Comparison of ENCODE assay signal across 11 mouse cellular contexts in the genomic region with DNA sequence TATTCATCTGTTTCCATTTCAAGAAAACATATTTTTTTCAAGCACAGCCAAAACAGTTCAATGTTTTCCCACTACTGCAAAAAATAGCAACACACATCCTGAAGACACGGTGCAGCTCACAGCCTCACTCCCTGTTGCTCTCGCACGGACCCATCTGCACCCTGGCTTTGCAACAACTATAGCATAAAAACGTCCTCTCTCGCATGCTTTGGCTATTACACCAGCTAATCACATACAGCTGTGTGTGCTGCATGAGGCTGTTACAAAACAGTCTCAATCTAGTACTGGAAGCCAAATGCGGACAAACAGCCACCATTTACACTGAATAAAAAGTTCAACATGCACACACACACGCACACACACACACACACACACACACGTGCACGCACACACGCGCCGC.
DNase-seq lines count a peak whose midpoint lies in the region; ATAC-seq and TF ChIP-seq lines count a peak whose summit lies in the region.
"Had no signal": no experiment of that assay in that cellular context is flagged by ENCODE, and none has a peak within 500 bp of the region (broad histone marks: within the 10 kb centered on the region; RNA-seq: fewer than 3 reads in every experiment).

No protein-coding gene starts in this region.

- no peak for TF ChIP-seq CTCF in lung, adult 2 months (IDR thresholded peaks at IDR 0.05; ENCODE audit: insufficient read depth, low read length)

- peaks cover 9 to 35% of the 10 kb centered on the region in 2 experiments for H3K4me1 ChIP-seq in heart, embryonic 14.5 days (ENCODE audit: control insufficient read depth in 2 of 2, insufficient read depth in 2 of 2, low read length in 2 of 2)
- H3K4me1 ChIP-seq in lung, adult 2 months (ENCODE audit: control insufficient read depth, insufficient read depth, low read length), result peaks cover 8% of the 10 kb centered on the region
- H3K4me1 ChIP-seq in embryonic facial prominence, embryonic 11.5 days (ENCODE audit: control insufficient read depth, insufficient read depth, low read length), result no peaks in the 10 kb centered on the region

- no peaks in the 10 kb centered on the region for H3K9me3 ChIP-seq in heart, embryonic 14.5 days (ENCODE audit: control insufficient read depth, low read length)
- H3K9me3 ChIP-seq in embryonic facial prominence, embryonic 11.5 days (replicated peaks; ENCODE audit: control insufficient read depth, low read length), result no peaks in the 10 kb centered on the region
- H3K9me3 ChIP-seq: forebrain, embryonic 15.5 days had no signal

- no peak for TF ChIP-seq POLR2A in lung, adult 2 months (IDR thresholded peaks at IDR 0.05; ENCODE audit: borderline replicate concordance, extremely low read depth, low read depth, low read length)

- no peak for DNase-seq in heart, adult 9 months (ENCODE audit: low spot score in 2 of 2)
- DNase-seq in lung, adult 2 months, result no peak
- no peak for DNase-seq in lung, postnatal 25 days (ENCODE audit: low spot score)
- DNase-seq in embryonic facial prominence, embryonic 11.5 days (ENCODE audit: low spot score), result peak; percentile 84
- DNase-seq in neural tube, embryonic 10.5 days (ENCODE audit: extremely low spot score, low spot score), result peak; percentile 33
- DNase-seq in right cerebral cortex, postnatal 4 days, result no peak
- DNase-seq in frontal cortex, postnatal 25 days (ENCODE audit: low spot score in 2 of 2), result no peak
- DNase-seq: cerebellum, postnatal 14 days had no signal

- WGBS in heart, embryonic 14.5 days, result 70% methylated on average over 12 of the region's 12 CpGs
- WGBS in lung, adult 2 months, result 68% methylated on average over 12 of the region's 12 CpGs
- WGBS in embryonic facial prominence, embryonic 11.5 days, result 60% methylated on average over 12 of the region's 12 CpGs

- H3K4me3 ChIP-seq in heart, embryonic 14.5 days (ENCODE audit: control insufficient read depth in 1 of 2, insufficient read depth in 1 of 2, low read depth in 1 of 2, low read length in 2 of 2), result no peak overlapping the region
- H3K4me3 ChIP-seq in lung, adult 2 months (replicated peaks; ENCODE audit: extremely low read depth, low read depth, low read length), result peak overlapping the region; percentile 18
- no peak overlapping the region for H3K4me3 ChIP-seq in embryonic facial prominence, embryonic 11.5 days (ENCODE audit: low read depth, low read length)
- H3K4me3 ChIP-seq: forebrain, embryonic 15.5 days had no signal

- H3K27me3 ChIP-seq in heart, embryonic 14.5 days (ENCODE audit: control insufficient read depth, insufficient read depth, low read length), result no peaks in the 10 kb centered on the region
- no peaks in the 10 kb centered on the region for H3K27me3 ChIP-seq in embryonic facial prominence, embryonic 11.5 days (ENCODE audit: control insufficient read depth, insufficient read depth, low read length)
- H3K27me3 ChIP-seq: CH12.LX had no signal

- peak overlapping the region in 1 of 2 experiments; percentile 25; a peak in 1 of 4 replicates for H3K27ac ChIP-seq in heart, embryonic 14.5 days (replicated peaks in 1 of 2; ENCODE audit: control insufficient read depth in 1 of 2, insufficient read depth in 1 of 2, low read depth in 2 of 2, low read length in 2 of 2)
- H3K27ac ChIP-seq in embryonic facial prominence, embryonic 11.5 days (replicated peaks; ENCODE audit: low read depth, low read length), result no peak overlapping the region; the same call in 1 of the 2 replicates
- H3K27ac ChIP-seq: forebrain, embryonic 15.5 days had no signal

- peak overlapping the region; percentile 75; the same call in 1 of the 2 replicates for H3K4me2 ChIP-seq in heart, embryonic 14.5 days (ENCODE audit: low read length)
- no peak overlapping the region for H3K4me2 ChIP-seq in embryonic facial prominence, embryonic 11.5 days (ENCODE audit: low read depth, low read length)
- H3K4me2 ChIP-seq: forebrain, embryonic 15.5 days had no signal

- ATAC-seq in heart, embryonic 14.5 days (ENCODE audit: insufficient number of reproducible peaks, insufficient read depth, low FRiP score, low read depth), result no peak
- 0 out of 2 replicates have a peak, but pooled peaks have one; percentile 71 for ATAC-seq in embryonic facial prominence, embryonic 11.5 days (replicated peaks; ENCODE audit: insufficient number of reproducible peaks, low FRiP score, low TSS enrichment, low read depth)
- ATAC-seq: forebrain, embryonic 15.5 days had no signal

- H3K9ac ChIP-seq in heart, embryonic 14.5 days (ENCODE audit: low read length), result no peak overlapping the region
- no peak overlapping the region for H3K9ac ChIP-seq in embryonic facial prominence, embryonic 11.5 days (replicated peaks; ENCODE audit: low read length)
- H3K9ac ChIP-seq: forebrain, embryonic 15.5 days had no signal

- H3K36me3 ChIP-seq in heart, embryonic 14.5 days (ENCODE audit: control insufficient read depth, insufficient read depth, low read length), result peaks cover 10% of the 10 kb centered on the region
- no peaks in the 10 kb centered on the region; the same call in 1 of the 2 replicates for H3K36me3 ChIP-seq in embryonic facial prominence, embryonic 11.5 days (replicated peaks; ENCODE audit: control insufficient read depth, insufficient read depth, low read depth, low read length)
- H3K36me3 ChIP-seq: forebrain, embryonic 15.5 days had no signal

Comparison
In these comparisons a context has a peak if more than half of its experiments do, and no peak if none do; other contexts are left out.
1. DNase-seq: peak in embryonic facial prominence, embryonic 11.5 days (single experiment) and neural tube, embryonic 10.5 days (single experiment); none in heart, adult 9 months (0 of 2), lung, adult 2 months (single experiment), lung, postnatal 25 days (single experiment), right cerebral cortex, postnatal 4 days (single experiment) and frontal cortex, postnatal 25 days (0 of 2).